Mouse (Mus musculus): ENCODE results near the gene Upf2.

GRCm38 (mm10) chr2:5962265-5962664 lies 11.0 kb downstream of the Upf2 start:
- TF ChIP-seq CTCF (IDR thresholded peaks at IDR 0.05; ENCODE audit: extremely low read depth, insufficient read depth, insufficient read length, insufficient replicate concordance): no peak
- no peak for TF ChIP-seq POLR2A (IDR thresholded peaks at IDR 0.05; ENCODE audit: low read depth, low read length)

Measured in spleen, adult 2 months (tissue).